Mouse (Mus musculus) MEL-GATA-1-ER (cell line): ENCODE results near the gene Aes.

ENCODE experiments used
- DNase-seq: peaks from one replicate; pipeline ENCODE4 v3.0.0-alpha.2; 2012; ENCODE audit warnings: low read depth; ENCODE audit errors: extremely low read depth

The Aes gene

DNA sequence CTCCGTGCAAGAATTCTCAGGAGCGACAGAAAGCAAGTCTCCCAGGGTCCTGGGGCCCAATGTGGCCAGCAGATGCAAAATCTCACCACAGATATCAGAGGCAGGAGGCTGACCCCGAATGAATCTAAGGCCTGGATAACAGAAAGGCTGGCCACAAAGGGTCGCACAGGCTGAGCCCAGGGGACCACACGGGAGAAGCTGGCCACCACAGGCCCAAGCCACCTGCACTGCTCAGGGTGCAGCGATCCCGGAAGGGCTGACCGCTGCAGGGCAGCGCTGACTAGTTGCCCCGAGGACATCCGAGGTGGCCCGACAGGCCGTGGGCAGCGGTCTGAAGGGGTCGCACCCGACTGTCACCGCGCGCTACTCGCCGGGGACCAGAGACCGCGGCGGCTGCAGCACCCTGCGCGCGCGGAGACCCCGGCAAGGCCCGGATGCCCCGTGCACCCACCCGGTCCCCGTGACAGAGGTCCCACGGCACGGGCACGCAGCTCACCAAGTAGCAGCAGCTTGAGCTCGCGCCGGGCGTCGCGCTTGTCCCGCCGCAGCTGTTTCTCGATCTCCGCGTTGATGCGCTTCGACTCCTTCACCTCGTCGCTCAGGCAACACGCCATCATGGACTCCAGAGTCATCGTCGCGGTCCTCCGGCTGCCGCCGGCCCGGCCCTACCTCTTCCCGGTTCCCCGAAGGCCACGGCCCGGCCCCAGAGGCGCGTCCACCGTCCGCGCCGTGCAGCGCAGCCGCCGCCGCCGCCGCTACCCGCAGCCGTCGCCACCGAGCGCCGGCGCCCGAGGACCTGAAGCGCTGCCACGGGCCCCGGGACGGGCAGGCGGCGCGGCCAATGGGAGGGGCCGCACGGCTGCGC is 14.8 kb upstream of the Aes start:
- no peak for DNase-seq

DNA sequence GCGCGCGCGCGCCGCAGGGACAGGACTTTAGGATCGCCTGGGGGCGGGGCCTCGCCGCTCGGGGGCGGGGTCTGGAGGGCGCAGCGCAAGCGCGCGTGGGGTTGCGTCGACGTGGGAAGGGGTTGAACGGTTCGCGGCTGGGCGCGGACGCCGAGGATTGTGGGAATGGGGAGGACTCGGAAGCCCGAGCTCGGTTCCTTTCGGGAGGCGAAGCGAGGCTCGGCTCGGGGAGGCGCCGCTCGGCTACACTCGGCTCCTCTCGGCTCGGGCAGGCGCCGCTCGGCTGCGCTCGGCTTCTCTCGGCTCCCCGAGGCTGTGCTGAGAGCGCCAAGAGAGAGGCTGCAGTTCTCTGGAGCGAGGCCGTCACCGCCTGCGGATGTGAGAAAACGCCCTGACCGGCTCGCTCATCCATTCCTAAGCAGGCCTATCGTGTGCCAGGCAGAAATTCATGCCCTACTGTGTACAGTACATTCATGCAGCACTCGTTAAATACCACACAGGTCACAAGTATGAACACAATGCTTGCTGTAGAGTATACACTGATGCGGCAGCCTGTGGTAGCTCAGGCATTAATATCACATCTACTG is 14.0 kb upstream of the Aes start, which contains the start of gene Gna11:
Gna11 (minus strand) TSS at position 30 of the 587 bp plus-strand sequence.
- DNase-seq, result peak; percentile 88

DNA sequence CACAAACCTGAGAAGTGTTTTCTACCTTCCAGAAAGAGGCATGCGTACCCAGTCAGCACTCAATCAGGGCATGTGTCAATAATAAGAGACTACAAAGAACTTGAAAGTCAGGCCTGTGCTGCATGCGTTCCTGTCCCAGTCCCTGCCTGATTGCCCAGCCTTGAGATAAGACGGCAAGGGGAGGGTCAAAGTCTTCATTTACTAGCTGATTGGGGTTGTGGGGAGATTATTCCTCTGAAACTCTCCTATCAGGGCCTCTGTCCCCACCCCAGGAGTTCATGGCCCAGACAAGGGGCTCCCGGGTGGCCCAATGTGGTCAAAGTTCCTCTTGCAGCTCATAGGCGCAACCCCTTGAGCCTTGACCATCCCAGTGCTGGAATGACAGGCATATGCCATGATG is 13.0 kb upstream of the Aes start:
- DNase-seq, result peak; percentile 84

- no peak for DNase-seq
These were observed 12.3 kb upstream of the Aes start for GRCm38 (mm10) chr10:81546788-81547571.

- no peak for DNase-seq
These were observed 10.3 kb upstream of the Aes start for GRCm38 (mm10) chr10:81548944-81549343.

- no peak for DNase-seq
These were observed 9.0 kb upstream of the Aes start for GRCm38 (mm10) chr10:81550257-81550656.

- DNase-seq, result no peak
These were observed 7.6 kb upstream of the Aes start for GRCm38 (mm10) chr10:81551597-81552102.

DNA sequence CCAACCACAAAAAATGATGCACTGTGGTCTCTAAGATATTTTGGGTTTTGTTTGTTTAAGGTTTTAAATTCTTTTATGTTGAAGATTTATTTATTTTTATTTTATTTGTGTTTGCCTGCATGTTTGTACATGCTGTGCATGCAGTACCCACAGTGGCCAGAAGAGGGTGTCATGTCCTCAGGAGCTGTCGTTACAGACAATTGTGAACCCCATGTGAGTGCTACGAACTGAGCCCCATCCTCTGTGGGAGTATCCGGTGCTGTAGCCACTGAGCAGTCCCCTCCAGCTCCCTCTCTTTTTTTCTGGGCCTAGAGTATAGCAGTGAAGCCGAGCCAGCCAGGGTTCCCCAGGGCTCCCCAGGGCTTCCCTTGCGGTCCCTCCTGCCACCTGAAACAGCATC is 6.1 kb upstream of the Aes start:
- DNase-seq, result no peak

DNA sequence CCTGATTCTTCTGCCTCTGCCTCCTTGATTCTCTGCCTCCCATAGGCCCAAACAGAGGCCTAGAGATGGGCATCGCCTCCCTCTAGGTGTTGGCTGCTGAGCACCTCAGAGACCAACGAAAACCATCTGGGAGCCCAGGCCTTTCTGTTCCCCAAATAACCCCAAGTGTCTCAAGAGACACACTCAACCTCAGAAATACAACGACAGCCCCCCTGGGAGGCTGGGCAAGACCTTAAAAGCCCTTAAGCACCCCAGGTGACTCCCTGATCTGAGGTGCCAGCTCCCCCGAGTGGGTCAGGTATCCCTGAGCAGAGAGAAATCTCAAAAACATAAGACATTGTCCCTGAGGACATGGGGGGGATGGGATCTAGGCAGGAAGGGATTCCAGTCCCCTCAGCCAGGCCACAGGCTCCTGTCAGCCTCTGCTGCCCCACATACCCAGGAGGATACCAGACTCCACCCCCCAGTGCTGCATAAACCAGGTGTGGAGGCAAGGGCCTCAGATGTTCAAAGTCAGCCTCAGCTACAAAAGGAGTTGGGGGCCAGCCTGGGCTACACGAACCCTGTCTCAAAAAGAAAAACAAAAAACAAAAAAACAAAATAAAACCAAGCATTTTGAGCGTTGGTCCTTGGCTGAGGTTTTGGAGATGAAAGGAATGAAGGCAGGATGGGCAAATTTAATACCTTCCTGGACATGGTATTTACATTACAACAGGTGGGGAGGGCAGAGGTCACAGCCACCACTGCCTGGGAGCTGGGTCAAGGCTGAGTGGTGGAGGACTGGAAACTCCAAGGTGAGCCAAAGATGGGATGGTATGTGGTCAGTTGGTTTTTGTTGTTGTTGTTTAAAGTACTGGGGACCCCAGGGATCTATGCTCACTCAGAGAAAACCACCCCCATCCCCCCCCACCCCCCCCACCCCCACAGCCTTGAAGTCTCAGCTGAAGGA is 5.2 kb upstream of the Aes start:
- DNase-seq, result no peak

DNA sequence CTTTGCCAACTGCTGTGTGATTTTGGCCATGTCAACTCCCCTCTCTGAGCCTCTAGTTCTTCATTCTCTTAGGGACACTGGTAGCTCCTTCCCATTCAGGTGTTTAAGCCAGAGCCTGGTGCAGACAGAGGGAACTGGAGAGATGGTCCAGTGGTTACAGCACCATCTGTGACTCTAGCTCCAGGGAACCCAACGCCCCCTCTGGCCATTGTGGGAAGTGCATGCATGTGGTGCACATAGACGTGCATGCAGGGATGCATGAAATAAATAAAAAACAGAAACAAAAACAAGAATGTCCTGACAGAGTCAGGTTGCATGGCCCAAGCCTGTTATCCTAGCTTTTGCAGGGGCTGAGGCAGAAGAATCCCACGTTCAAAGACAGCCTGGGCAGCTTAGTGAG is 3.0 kb upstream of the Aes start:
- no peak for DNase-seq

DNA sequence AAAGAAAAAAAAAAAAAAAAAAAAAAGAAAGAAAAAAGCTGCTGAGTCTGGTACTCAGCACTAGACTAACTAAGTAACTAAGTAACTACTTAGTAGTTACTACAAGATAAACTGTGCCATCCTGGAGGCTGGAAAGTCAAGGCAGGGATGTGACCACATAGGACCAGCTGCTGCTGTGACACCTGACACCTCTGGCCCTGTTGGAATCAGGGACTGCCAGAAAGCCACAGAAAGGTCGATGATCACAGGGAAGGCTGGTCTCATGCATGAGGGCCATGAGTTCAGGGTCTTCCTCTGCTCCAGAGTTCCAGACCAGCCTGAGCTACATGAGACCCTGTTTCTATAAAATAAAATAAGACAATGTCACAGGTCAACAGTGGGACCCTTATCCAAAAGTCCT is 1.8 kb upstream of the Aes start:
- no peak for DNase-seq

DNA sequence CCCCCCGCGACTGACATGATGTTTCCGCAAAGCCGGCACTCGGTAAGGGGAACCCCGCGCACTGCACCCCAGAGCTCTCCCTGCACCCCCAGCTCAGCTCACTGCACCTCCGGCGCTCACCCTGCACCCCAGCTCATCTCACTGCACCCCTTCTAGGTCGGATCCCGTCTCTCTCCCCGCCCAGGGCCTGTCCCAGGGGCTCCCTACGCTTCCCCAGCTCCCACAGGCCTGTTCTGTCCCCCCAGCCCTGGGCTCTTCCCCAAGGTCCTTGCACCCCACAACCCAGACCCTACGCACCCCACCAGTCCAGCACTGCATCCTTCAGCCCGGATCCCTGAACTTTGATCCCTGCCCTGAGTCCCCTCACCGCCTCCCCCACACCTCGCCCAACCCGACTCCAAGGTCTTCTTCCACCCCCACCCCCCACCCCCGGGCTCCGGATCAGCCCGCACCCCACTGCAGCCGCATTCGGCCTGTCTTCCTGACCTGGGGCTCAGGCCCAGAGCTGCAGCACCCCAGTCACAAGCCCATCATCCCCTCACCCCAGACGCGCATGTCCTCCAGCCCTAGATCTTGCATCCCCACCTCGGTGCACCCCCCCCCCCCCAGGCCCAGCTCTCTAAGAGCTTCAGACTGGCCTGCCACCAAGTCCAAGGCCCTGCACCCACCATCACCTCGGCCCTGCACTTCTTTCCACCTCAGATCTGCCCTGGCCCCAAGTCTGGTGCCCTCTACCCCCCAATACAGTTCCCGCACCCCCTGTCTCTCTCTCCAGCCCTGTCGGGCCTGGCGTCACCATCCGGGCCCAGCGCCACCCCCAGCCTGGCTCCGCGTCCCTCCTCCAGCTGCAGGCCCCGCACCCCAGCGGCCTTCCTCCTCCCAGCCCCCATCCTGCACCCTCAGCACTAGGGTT is 595 bp downstream of the Aes start:
- DNase-seq, result no peak

GRCm38 (mm10) chr10:81560719-81561459 is 1.6 kb downstream of the Aes start:
- no peak for DNase-seq

GRCm38 (mm10) chr10:81562411-81562810 is 3.1 kb downstream of the Aes start:
- DNase-seq, result no peak

DNA sequence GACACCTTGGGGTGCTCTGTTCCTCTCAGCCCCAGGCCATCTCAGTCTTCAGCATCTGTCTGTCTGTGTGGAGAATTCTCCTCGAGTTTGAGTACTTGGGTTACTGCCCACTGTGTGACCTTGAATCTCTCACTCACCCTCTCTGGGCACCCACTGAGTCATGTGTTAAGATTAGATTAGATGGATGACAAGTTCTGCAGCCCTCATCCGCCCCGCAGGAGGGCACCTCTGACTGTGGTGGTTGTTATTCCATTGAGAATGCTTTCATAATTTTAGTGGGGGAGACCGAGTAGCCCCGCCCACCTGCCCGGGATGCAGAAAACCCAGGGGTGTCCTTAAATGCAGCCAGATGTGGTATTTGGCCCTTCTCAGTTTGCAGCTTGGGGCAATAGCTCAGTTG is 4.2 kb downstream of the Aes start:
- DNase-seq, result no peak

GRCm38 (mm10) chr10:81564216-81564615 is 4.9 kb downstream of the Aes start:
- DNase-seq, result no peak

DNA sequence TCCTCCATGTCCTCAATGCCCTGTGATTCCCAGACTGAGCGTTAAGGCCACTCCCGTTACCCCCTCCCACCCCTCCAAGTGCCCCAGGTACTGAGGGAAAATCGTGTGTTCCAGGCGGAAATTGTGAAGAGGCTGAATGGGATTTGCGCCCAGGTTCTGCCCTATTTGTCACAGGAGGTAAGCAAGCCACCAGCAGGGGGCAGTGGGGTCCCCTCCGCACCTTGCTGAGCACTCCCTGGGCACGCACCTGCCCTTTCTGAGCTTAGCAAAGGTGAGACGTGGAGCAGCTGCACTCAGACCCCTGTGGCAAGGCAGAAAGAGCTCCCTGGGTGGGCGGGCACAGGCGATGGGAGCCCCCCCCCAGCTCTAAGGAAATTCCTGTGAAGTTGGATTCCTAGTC is 5.4 kb downstream of the Aes start:
- DNase-seq, result no peak

GRCm38 (mm10) chr10:81565257-81566228 is 6.3 kb downstream of the Aes start:
- DNase-seq, result no peak
